Mouse (Mus musculus) stomach, embryonic 16.5 days (tissue): ENCODE results near the gene Tldc1. TPM values are rescaled to one million over a fixed set of nuclear protein-coding genes. Genes with fewer than 3 reads are reported as not detected.
A peak's percentile ranks its signal among the peaks of the same experiment; 100 is the strongest.

Experiments used
- ATAC-seq: fragments of 200-750 bp; cut with Nextera tagmentation; 2 replicates; pipeline ENCODE4 v1.8.0; 2017; ENCODE audit warnings: moderate number of reproducible peaks, moderate TSS enrichment; ENCODE audit not compliant: insufficient read depth, low FRiP score
- H3K27ac ChIP-seq: fragments of 300-500 bp; sonication (generic); 2 replicates; pipeline ENCODE4 v1.5.1; 2014; ENCODE audit warnings: low read length
- H3K27me3 ChIP-seq: fragments of 300-500 bp; sonication (generic); 2 replicates; pipeline ENCODE4 v1.6.1; 2014; ENCODE audit warnings: low read length, control low read depth, mixed read lengths; ENCODE audit not compliant: control insufficient read depth, insufficient read depth
- H3K36me3 ChIP-seq: fragments of 300-500 bp; sonication (generic); 2 replicates; pipeline ENCODE4 v1.6.1; 2014; ENCODE audit warnings: low read length; ENCODE audit not compliant: control insufficient read depth, insufficient read depth
- H3K4me1 ChIP-seq: fragments of 300-500 bp; sonication (generic); 2 replicates; pipeline ENCODE4 v1.6.1; 2014; ENCODE audit warnings: low read length, control low read depth, mixed read lengths; ENCODE audit not compliant: control insufficient read depth, insufficient read depth
- H3K4me2 ChIP-seq: fragments of 300-500 bp; sonication (generic); 2 replicates; pipeline ENCODE4 v1.6.1; 2014; ENCODE audit warnings: low read depth, low read length, mixed read lengths
- H3K4me3 ChIP-seq: fragments of 300-500 bp; sonication (generic); replicated peaks from 2 replicates; pipeline ENCODE4 v1.5.1; 2014; ENCODE audit warnings: mild to moderate bottlenecking, low read length
- H3K9ac ChIP-seq: fragments of 300-500 bp; sonication (generic); 2 replicates; pipeline ENCODE4 v1.6.1; 2014; ENCODE audit warnings: low read length
- H3K9me3 ChIP-seq: fragments of 300-500 bp; sonication (generic); replicated peaks from 2 replicates; pipeline ENCODE4 v1.6.1; 2016; ENCODE audit warnings: low read length, control low read depth; ENCODE audit not compliant: control insufficient read depth
- WGBS: fragments of 180-500 bp; shearing (Covaris S2); extraction: QIAGEN DNeasy Blood & Tissue Kit; methylation state at CpG from one replicate; pipeline ENCODE4 v1.1.7; 2014; 5-methylcytosine and 5-hydroxymethylcytosine counted together
- polyA plus RNA-seq: library from polyadenylated mRNA; unstranded; fragments of >200 nt; fragmentation: Nextera tagmentation; extraction: Ambion mirVana; gene quantifications from 2 replicates; pipeline ENCODE4 v1.2.1, GENCODE M21; 2015

The Tldc1 gene
- polyA plus RNA-seq, 1 experiment from 2014 or later: 14.5 TPM

GRCm38 (mm10) chr8:119819316-119819715, 41.1 kb upstream of the Tldc1 start:
- WGBS: 69% methylated on average over 7 of the region's 7 CpGs
- H3K27ac ChIP-seq: no peak overlapping the region
- H3K9me3 ChIP-seq: no peaks in the 10 kb centered on the region
- peak overlapping the region; percentile 28; the same call in 1 of the 2 replicates for H3K9ac ChIP-seq
- H3K4me2 ChIP-seq: no peak overlapping the region
- no peaks in the 10 kb centered on the region for H3K27me3 ChIP-seq
- no peak overlapping the region for H3K4me3 ChIP-seq
- peaks cover 8% of the 10 kb centered on the region; the same call in 1 of the 2 replicates for H3K36me3 ChIP-seq
- ATAC-seq: no peak
- peaks cover 28% of the 10 kb centered on the region for H3K4me1 ChIP-seq

GRCm38 (mm10) chr8:119817446-119817845, 39.2 kb upstream of the Tldc1 start:
- Histone ChIP-seq H3K36me3 (peaks cover 8% of the 10 kb centered on the region; the same call in 1 of the 2 replicates), H3K4me1 (peaks cover 43% of the 10 kb centered on the region), H3K4me3 (no peak overlapping the region), H3K9me3 (no peaks in the 10 kb centered on the region), H3K27ac (peak overlapping the region; percentile 89), H3K27me3 (no peaks in the 10 kb centered on the region), H3K9ac (peak overlapping the region; percentile 42; the same call in 1 of the 2 replicates), H3K4me2 (peak overlapping the region; percentile 33; the same call in 1 of the 2 replicates)
- 43% methylated on average over 12 of the region's 12 CpGs for WGBS
- ATAC-seq: peak; percentile 39; the same call in 1 of the 2 replicates

GRCm38 (mm10) chr8:119816219-119816618, 38.0 kb upstream of the Tldc1 start:
- H3K27ac ChIP-seq: peak overlapping the region; percentile 89
- WGBS: 73% methylated on average over 6 of the region's 6 CpGs
- peaks cover 53% of the 10 kb centered on the region for H3K4me1 ChIP-seq

GRCm38 (mm10) chr8:119812650-119813431, 34.6 kb upstream of the Tldc1 start:
- Histone ChIP-seq H3K27me3 (no peaks in the 10 kb centered on the region), H3K4me3 (no peak overlapping the region), H3K9me3 (no peaks in the 10 kb centered on the region), H3K9ac (peak overlapping the region; percentile 44; the same call in 1 of the 2 replicates), H3K27ac (peak overlapping the region; percentile 95), H3K4me2 (peak overlapping the region; percentile 33), H3K4me1 (peaks cover 40% of the 10 kb centered on the region), H3K36me3 (0 out of 2 replicates have a peak, but pooled peaks cover 4% of the 10 kb centered on the region)
- peak; percentile 54; the same call in 1 of the 2 replicates for ATAC-seq
- WGBS: 56% methylated on average over 12 of the region's 12 CpGs

More at GRCm38 (mm10) chr8:119816219-119816618, 38.0 kb upstream of the Tldc1 start:
- Histone ChIP-seq H3K4me3 (no peak overlapping the region), H3K4me2 (peak overlapping the region; percentile 16; the same call in 1 of the 2 replicates), H3K9me3 (no peaks in the 10 kb centered on the region), H3K9ac (peak overlapping the region; percentile 40), H3K27me3 (no peaks in the 10 kb centered on the region), H3K36me3 (no peaks in the 10 kb centered on the region; the same call in 1 of the 2 replicates)
- ATAC-seq: no peak

GRCm38 (mm10) chr8:119811925-119812324, 33.7 kb upstream of the Tldc1 start:
- ATAC-seq: no peak
- Histone ChIP-seq H3K4me1 (peaks cover 32% of the 10 kb centered on the region), H3K4me2 (no peak overlapping the region), H3K9ac (peak overlapping the region; percentile 48; the same call in 1 of the 2 replicates), H3K27ac (peak overlapping the region; percentile 95), H3K36me3 (0 out of 2 replicates have a peak, but pooled peaks cover 4% of the 10 kb centered on the region), H3K4me3 (no peak overlapping the region), H3K9me3 (no peaks in the 10 kb centered on the region), H3K27me3 (no peaks in the 10 kb centered on the region)
- 47% methylated on average over 6 of the region's 6 CpGs for whole genome bisulfite sequencing

- no peak for ATAC-seq
- Histone ChIP-seq H3K9me3 (no peaks in the 10 kb centered on the region), H3K27ac (peak overlapping the region; percentile 95), H3K4me3 (no peak overlapping the region), H3K27me3 (no peaks in the 10 kb centered on the region), H3K9ac (no peak overlapping the region), H3K4me1 (peaks cover 34% of the 10 kb centered on the region), H3K4me2 (no peak overlapping the region), H3K36me3 (0 out of 2 replicates have a peak, but pooled peaks cover 4% of the 10 kb centered on the region)
- 82% methylated on average over 14 of the region's 14 CpGs for WGBS
These were observed 32.8 kb upstream of the Tldc1 start for GRCm38 (mm10) chr8:119810953-119811499.

- Histone ChIP-seq H3K36me3 (0 out of 2 replicates have a peak, but pooled peaks cover 4% of the 10 kb centered on the region), H3K4me3 (no peak overlapping the region), H3K4me1 (peaks cover 34% of the 10 kb centered on the region), H3K9ac (no peak overlapping the region), H3K9me3 (no peaks in the 10 kb centered on the region), H3K27ac (no peak overlapping the region), H3K4me2 (no peak overlapping the region), H3K27me3 (no peaks in the 10 kb centered on the region)
- no peak for ATAC-seq
- 82% methylated on average over 23 of the region's 23 CpGs for WGBS
These were observed 32.1 kb upstream of the Tldc1 start for GRCm38 (mm10) chr8:119810127-119810868.

GRCm38 (mm10) chr8:119809620-119810019, 31.4 kb upstream of the Tldc1 start:
- H3K9me3 ChIP-seq: no peaks in the 10 kb centered on the region
- 0 out of 2 replicates have a peak, but pooled peaks cover 4% of the 10 kb centered on the region for H3K36me3 ChIP-seq
- H3K4me3 ChIP-seq: no peak overlapping the region
- WGBS: 93% methylated on average over 9 of the region's 9 CpGs
- no peaks in the 10 kb centered on the region for H3K27me3 ChIP-seq
- no peak overlapping the region for H3K4me2 ChIP-seq
- no peak for ATAC-seq
- peaks cover 33% of the 10 kb centered on the region for H3K4me1 ChIP-seq
- H3K9ac ChIP-seq: no peak overlapping the region
- no peak overlapping the region for H3K27ac ChIP-seq
